Mouse (Mus musculus): ENCODE results near the gene Crygb.

Gene Crygb
- long read RNA-seq, experiment 1: 0 reads
- long read RNA-seq, experiment 2: 0 reads

DNA sequence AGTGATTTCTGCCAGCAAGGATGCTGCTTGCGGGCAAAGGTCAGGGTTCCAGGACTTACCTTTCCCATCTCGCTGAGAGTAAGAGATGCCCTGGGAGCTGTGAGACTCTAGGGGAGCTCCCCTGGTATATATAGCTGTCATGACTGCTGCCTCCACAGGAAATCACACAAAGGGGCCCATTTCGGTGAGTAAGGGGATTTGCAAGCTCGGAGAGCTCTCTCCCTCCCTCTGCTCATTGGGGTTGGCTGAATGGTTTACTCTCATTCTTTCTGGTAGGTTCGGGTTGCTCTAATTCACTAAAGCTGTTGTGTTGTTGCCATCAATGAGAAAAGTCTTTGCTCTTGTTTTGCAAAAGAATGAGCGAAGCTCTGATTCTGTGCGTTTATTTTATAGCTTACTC lies at the start of gene Crygb:
Gene Crygb (minus strand): TSS at position 101 of the 400 bp plus-strand sequence.
- intact Hi-C loops (cut with DNase I): no loop called here

- intact Hi-C loops (cut with DNase I): no loop called here
Observed at GRCm38 (mm10) chr1:65131671-65132070, 49.6 kb upstream of the Crygb start.

- intact Hi-C loops (cut with DNase I): no loop called here
Observed at GRCm38 (mm10) chr1:65130226-65130625, 48.1 kb upstream of the Crygb start.

- intact Hi-C loops (cut with DNase I): no loop called here
Observed at GRCm38 (mm10) chr1:65129634-65130180, 47.6 kb upstream of the Crygb start.

DNA sequence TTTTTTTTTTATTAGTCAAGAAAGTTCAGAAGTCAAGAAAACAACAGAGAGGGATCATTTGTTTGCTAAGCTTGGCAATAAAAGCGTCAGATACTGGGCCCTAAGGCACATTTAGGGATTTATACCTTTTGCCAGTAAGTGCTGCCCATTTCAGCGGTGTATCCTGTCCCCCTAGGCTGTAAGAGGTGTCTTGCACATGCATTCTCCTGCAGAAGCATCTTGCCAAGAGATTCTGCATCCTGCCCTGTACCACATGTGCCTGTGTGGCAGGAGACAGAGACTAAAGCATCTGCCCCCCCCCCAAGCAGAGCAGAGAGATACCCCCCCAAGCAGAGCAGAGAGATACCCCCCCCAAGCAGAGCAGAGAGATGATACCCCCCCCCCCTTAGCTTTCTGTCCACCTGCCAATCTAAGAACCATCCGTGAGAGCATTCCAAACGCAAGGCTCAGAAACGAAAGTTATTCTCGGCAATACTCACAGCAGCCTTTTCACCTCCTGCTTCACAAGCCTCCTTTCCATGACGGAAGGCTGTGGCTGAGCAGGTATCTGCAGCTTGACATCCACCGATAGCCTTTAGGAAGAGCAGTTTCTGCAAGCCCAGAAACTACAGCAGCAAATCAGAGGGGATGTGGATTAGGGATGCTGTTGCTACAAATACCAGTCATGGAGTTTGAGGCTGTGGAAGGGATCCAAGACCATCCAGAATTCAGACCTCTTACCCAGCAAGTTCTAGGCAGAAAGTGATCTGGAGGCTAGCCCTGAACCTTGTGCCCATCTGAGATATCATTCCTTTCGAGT lies 40.7 kb upstream of the Crygb start, which contains the start of gene D630023F18Rik:
Gene D630023F18Rik (minus strand): TSS at position 641 of the 799 bp plus-strand sequence.
- intact Hi-C loops (cut with DNase I): no loop called here

- intact Hi-C loops (cut with DNase I): no loop called here
Observed at GRCm38 (mm10) chr1:65119438-65119837, 37.4 kb upstream of the Crygb start, which contains the start of gene Gm28845. Gene Gm28845 (minus strand): TSS chr1:65119558.

- intact Hi-C loops (cut with DNase I): no loop called here
Observed at GRCm38 (mm10) chr1:65118150-65118913, 36.2 kb upstream of the Crygb start.

- intact Hi-C loops (cut with DNase I): loop anchor here (2.0 kb wide), 1 partner anchor 65 kb away; no protein-coding TSS in a partner anchor
Observed at GRCm38 (mm10) chr1:65113536-65114172, 31.6 kb upstream of the Crygb start.

DNA sequence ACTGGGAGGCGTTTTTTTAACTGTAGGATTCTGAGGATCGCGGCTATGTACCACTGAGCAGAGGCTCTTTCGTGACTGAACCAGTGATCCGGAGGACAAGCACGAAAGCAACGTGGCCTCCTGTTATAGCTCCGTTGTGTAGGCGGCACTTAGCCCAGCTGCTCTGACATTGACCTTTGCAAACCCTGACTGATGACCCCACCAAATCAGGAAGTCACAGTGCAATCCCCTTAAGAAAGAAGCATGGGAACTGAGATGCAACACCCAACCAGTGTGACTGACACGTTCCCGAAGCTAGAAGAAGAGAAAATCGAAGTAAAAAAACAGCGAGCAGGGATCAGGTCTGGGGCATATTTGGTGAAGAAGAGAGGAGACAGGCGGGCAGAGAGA lies 30.7 kb upstream of the Crygb start:
- intact Hi-C loops (cut with DNase I): loop anchor here (2.0 kb wide), 1 partner anchor 66 kb away; no protein-coding TSS in a partner anchor

DNA sequence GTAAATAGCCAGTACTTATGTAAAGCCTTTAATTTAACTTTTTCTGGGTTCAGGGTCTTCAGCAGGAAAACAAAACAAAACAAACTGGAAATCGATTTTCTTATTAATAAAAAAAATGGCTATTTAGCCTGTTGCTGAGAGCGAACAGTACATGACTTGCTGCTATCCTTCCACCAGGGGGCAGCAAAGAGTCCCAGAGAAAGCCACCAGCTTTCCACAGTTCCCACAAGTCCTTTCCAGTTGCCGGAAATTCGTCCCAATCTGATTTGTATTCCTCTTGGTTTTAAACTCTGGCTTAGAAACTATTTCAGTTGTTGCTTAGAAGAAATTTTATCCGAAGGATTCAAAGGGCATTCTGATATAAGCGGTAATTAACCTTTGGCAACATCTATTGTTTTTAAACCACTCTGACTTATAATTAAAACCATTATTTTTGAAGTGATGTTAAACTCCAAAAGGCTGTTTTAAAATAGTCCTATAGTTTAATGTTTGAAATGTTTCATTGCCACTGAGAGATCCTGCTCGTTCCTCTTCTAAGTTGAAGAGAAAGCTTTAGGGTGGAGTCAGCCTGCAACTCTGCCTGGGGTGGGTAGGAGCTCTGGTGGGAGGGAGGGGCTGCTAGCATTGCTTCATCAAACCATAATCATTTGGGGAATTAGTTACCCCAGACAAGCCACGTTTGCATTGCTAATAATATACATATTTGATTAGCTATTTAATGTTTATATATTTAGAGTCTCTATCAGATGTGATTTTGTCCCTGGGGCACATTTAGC lies 30.1 kb upstream of the Crygb start:
- intact Hi-C loops (cut with DNase I): loop anchor here (2.0 kb wide), 1 partner anchor 67 kb away; no protein-coding TSS in a partner anchor

DNA sequence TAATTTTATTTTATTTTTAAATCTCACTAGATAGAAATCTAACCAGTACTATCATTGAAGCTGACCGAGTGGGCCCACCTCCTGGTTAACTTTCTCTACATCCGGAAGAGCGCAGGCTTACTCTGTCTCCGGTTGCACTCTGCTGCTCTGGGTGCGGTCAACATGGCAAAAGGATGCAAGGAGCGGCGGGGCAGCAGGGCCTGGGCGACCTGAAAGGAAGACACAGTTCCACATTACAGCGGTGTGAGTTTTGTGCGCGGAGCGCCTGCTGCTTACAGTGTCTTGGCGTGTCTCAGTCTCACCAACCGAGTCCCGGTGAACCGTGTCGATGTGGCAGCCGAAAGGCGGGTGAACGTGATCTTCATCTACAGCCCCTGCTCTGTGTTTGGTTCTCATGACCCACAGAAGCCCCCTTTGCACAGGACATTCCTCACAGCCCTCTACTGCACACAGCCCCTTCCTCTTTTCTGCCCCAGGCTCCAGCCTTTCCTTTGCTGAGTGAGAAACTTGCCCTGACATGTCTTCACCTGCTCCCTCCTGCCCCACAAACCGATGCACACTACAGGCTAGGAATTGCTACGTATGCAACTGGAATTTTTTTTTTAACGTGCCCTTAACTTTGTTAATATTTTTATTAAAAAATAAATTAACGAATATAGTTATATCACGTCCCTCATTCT lies 27.8 kb upstream of the Crygb start:
- intact Hi-C loops (cut with DNase I): no loop called here

GRCm38 (mm10) chr1:65109196-65109595 lies 27.1 kb upstream of the Crygb start:
- intact Hi-C loops (cut with DNase I): no loop called here

GRCm38 (mm10) chr1:65107654-65108279 lies 25.7 kb upstream of the Crygb start:
- intact Hi-C loops (cut with DNase I): no loop called here

GRCm38 (mm10) chr1:65103273-65103672 lies 21.2 kb upstream of the Crygb start, which contains the start of gene Cryga:
Gene Cryga (minus strand): TSS chr1:65103373.
- intact Hi-C loops (cut with DNase I): no loop called here

DNA sequence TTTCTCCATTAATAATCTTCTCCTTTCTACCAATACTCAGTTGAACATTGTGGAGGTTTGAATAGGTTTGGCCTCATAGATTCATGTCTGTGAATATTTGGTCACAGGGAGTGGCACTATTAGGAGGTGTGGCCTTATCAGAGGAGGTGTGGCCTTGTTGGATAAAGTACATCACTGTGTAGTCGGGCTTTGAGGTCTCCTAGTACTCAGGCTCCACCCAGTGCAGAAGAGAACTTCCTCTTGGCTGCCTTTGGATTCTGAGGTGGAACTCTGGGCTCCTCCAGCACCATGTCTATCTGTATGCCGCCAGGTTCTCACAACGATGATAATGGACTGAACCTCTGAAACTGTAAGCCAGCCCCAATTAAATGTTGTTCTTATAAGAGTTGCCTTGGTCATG lies 14.9 kb upstream of the Crygb start:
- intact Hi-C loops (cut with DNase I): no loop called here

DNA sequence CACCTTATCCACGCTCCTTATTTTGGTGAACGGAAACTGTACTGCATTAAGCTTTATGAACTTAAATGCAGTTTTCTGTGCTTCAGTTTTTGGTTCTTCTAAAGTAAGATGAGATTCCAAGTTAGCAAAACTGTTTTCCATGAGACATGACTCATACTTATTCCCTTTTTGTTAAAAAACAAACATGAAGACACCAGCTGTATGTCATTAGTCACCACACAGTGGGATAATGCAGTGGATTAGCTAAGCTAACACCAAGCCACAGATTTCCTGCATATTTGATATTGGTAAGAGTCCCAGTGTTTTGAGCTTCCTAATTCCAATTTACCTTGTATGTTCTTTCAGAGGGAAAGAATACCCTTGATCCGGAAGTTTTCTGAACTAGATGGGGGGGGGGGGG lies 9.5 kb upstream of the Crygb start:
- intact Hi-C loops (cut with DNase I): no loop called here

DNA sequence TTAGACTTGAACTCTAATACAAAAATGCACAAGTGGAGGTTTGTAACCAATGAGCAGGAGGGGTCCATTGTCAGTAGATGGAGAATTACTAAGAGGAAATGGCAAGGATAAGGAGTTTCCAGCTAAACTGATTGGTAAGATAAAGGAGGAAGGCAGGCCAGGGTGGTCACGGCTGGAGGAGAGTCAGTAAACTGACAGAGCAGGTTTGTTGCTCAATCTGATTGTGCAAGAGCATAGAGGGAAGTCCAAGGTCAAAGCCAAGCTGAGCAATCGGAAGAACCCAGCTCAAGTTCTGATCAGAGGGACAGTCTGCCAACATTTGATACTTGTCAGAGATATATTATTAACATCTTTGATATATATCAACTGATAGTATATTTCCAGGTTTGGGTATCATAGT lies 8.3 kb upstream of the Crygb start:
- intact Hi-C loops (cut with DNase I): no loop called here

GRCm38 (mm10) chr1:65088567-65089356 lies 6.7 kb upstream of the Crygb start:
- intact Hi-C loops (cut with DNase I): loop anchor here (5.0 kb wide), 1 partner anchor 36 kb away; the partner anchor contains the start of gene Cryge

All from adrenal gland (tissue).